Mouse (Mus musculus) granulocyte monocyte progenitor cell, adult 5-6 weeks (primary cell): Measurements from ENCODE around the gene Itgae. TPM values are rescaled to one million over a fixed set of nuclear protein-coding genes. Genes with fewer than 3 reads are reported as not detected.

Experiments
- ATAC-seq: replicated peaks from 2 replicates; pipeline ENCODE4 v1.8.0; 2016; ENCODE audit warnings: mild to moderate bottlenecking, moderate TSS enrichment, inconsistent platforms; ENCODE audit not compliant: poor library complexity, severe bottlenecking
- total RNA-seq, 2 experiments: library from RNA; stranded (forward) in 1 of 2; stranded (reverse) in 1 of 2; fragments of 200-712, 200-1000 nt in 1 of 2; fragments of >200 nt in 1 of 2; fragmentation: Nextera tagmentation in 1 of 2; gene quantifications; 2 replicates each; pipeline ENCODE4 v1.2.3; 2014 to 2017

Itgae gene
- total RNA-seq (2014; fragmentation: Nextera tagmentation) (0.68 TPM in 1 of 2 replicates, not detected in the other), total RNA-seq (2017) (0.77 TPM in 1 of 2 replicates, not detected in the other)

DNA sequence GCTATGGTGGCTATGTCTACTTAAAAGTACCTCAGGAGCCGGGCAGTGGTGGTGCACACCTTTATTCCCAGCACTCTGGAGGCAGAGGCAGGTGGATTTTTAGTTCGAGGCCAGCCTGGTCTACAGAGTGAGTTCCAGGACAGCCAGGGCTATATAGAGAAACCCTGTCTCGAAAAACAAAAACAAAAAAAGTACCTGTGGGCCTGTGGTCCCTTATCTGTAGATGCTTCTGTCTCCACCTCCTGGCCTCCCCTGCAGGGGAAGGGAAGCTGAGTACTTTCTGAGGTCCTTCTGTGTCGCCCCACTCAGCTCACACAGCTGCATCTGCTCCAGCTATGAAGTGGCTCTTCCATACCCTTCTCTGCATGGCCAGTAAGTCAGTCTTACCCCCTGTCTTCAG lies at the start of gene Itgae:
Gene Itgae (plus strand): TSS at position 301 of the 400 bp plus-strand sequence.
- ATAC-seq = no peak

DNA sequence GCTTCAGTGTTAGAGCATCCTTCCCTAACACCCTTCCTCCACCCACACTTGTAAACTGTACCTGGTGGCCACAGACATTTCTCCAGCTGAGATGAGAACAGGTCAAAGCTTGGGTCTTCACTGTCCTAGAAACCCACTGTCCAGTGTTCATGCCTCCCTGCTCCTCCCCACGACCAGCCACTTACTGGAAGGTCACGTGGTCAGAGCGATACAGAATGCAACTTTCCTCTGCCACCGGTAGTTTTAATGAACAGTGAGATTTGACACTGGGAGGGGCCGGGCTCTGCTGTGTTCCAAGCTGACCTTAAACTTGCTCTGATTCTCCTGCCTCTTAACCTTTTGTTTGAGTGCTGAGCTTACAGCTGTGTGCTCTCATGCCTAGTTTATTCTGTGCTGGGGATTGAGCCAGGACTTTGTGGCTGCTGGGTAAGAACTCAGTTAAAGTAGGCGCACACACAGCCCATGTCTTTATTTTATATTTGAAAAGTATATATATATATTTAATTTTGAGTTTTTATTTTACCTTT lies 46.1 kb upstream of the Itgae start:
- ATAC-seq = no peak

DNA sequence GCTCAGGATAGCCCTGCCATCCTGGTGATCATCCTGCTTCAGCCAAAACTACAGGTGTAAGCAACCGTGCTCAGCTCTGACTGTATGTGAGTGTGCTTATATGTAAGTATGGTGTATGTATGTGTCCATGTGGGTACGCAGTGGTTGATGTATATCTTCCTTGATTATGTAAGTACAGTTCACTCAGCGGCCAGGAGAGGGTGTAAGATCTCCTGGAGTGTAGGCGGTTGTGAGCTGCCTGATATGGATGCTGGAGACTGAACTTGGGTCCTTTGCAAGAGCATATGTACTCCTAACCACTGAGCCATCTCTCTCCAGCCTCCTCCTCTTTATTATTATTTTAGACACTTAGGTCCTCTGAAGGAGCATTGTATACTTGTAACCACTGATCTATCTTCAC lies 45.6 kb upstream of the Itgae start:
- ATAC-seq = 0 out of 2 replicates have a peak, but pooled peaks have one; percentile 22

DNA sequence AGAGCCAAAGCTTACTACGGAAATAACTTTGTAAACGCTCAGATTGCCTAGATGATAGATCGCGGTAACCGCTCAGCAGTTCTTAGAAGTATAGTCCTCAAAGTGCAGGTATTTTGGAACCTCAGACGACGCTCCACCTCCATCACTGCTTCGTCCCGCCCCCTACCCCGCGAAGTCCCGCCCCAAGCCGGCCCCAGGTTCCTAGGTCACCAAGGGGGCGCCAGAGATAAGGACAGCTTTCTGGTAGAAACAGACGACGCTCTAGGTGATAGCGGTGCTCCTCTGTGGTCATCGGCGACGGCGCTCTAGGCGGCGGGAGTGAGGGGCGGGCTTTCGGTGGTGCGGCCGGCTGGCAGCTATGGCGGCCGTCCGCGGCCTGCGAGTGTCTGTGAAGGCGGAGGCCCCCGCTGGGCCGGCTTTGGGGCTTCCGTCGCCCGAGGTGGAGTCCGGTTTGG lies 42.8 kb upstream of the Itgae start, which contains the start of gene Ncbp3:
Gene Ncbp3 (plus strand): TSS at position 242 of the 455 bp plus-strand sequence.
- peak; percentile 95 for ATAC-seq

DNA sequence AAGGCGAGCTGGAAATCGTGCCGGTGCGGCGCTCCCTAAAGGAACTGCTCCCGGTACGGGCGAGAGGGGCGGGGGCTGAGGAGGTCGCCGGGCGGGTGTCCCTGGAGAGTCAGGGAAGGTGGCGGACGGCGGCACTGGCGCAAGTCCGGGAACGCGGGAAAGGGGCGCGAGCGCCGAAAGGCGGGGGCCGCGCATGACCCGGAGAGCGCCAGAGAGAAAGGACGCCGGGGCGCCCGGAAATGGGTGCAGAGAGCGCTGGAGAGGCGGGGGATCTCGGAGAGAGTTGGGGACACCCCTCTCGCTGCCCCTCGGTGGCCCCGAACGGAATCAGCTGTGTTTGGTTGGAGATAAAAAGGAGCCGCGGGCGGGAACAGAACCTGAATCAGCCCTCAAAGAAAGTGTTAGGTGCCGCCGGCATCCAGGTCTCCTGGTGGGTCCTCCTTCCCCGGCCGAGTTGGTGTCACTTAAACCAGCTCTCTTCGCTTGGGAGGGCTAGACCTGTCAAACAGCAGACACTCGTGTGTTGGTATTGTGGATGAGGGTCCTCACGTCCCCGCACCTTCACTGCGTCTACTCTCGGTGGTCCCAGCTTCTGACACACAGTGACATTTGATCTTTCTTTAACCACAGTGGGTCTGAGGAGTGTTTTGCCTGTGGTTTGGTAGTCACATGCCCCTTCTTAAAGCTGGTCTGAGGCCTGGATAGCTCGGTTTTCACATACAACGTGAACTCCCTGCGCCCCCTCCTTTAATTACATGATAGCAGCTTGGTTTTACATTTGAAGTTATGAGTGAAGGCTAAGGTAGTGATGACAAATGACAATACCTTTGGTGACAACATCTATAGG lies 42.1 kb upstream of the Itgae start:
- peak; percentile 48 for ATAC-seq

DNA sequence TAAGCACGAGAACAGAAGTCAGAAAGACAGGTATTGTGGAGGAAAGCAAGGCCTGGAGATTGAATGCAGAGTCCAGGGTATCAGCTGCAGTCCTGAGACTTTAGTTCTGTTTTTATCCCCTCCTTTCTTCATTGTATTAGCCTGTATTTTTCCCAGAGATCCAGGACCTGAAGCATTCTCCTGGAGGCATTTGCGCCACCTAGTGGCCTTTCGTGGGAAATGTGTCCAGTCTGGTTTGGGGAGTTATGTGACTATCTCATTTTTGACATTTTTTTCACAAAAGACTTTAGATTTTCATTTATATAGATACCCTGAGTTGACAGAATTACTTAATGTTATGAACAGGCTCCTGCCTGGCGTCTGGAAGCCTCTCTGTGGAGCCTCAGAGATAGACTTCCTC lies 41.0 kb upstream of the Itgae start:
- ATAC-seq = peak; percentile 29; the same call in 1 of the 2 replicates

DNA sequence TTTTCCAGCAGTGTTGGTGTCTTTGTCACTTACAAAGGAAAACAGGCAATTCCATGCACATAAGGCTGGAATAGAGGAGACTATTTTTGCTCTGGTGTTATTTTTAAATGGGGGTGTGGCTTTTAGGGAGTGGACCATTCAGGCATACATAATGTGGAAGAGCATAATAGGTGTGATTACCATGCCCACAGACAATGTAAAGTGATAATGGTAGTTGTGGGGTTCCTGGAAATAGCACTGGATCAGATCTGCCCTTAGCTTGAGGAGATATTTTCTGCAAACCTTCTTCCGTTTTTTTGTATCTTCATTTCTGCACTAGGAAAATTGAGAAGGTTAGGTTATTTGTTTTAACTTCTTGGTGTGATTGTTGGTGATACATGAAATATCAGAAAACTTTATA lies 37.6 kb upstream of the Itgae start:
- ATAC-seq = no peak

DNA sequence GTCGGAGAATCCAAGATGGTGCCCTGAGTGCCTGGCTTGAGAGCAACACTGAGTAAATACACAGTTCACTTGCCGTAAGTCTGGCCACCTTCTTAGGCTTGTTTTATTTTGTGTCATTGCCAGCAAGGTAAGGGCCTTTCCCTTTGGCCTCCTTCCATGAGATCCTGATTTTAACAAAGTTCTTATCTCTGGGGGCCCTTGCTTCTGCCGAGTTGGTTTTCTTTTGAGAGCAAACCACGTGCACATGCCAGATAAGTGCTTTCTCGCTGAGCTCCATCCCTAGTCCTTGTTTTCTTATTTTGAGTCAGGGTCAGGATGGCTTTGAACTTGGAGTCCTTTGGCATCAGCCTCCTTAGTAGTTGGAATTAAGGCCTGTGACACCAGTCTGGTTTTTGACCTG lies 32.7 kb upstream of the Itgae start:
- ATAC-seq = no peak

DNA sequence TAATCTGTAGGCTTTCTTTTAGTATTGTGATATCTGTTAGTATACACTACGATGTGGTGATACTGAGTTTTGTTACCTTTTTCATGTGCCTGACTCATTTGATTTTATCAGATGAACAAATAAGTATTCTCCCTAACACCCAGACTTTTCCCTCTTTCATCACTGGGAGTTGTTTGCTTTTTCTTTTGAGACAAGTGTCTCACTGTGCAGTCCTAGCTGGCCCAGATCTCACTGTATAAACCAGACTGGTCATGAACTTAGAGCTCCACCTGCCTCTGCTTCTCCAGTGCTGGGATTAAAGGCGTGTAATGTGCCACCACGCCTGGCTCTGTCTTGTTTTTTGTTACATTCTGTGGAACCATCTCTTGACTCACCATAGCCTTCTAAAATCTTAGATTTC lies 30.8 kb upstream of the Itgae start:
- ATAC-seq = no peak

DNA sequence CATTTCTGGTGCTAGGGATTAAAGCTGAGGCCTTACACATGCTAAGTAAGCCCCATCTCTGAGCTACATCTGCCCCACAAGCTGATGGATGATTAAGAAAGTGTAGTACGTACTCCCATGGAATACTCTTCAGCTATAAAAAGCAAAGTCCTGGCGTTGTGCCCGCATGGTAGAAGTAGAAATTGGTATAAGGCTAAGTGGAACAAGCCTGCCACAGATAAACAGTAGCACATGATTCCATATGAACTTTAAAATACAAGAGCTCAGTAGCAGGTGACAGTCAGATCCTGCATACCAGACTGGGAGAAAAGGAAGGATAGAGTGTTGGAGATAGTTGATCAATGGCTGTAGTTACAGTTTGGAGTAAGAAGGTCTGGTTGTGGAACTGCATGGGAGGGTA lies 29.0 kb upstream of the Itgae start:
- ATAC-seq = no peak

DNA sequence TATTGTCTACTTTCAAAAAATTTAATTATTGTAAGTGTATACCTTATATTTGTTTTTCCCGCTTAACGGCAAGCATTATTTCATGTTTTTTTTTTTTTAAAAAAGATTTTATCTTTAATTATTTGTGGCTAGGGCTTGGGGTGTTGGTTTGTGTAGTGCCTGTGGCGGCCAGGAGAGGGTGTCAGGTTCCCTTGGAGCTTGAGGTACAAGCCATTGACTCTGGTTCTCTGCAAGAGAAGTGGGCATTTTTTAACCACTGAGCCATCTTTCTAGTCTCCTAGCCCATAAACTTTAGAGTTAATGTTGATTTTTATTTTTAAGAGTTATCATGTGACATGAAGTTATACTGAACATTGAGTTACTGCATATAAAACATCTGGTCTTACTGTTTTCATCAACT lies 18.5 kb upstream of the Itgae start:
- ATAC-seq = peak; percentile 62

DNA sequence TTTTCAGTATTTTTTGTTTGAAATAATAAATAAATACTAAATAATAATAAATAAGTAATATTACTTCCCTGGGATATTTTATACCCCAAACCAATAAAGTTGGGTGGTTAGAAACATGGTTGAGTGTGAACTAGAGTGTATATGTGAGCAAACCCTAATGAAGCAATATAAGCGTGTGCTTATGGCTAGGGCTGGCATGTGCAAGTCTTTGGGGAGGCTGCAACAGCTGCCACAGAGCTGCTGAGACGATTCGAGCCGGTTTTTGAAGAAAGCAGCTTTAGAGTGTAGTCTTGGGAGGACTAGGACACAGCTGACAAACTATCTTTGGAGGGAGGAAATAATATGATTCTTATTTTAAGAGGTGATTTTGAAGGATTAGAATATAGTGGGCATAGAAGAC lies 14.1 kb upstream of the Itgae start:
- no peak for ATAC-seq

DNA sequence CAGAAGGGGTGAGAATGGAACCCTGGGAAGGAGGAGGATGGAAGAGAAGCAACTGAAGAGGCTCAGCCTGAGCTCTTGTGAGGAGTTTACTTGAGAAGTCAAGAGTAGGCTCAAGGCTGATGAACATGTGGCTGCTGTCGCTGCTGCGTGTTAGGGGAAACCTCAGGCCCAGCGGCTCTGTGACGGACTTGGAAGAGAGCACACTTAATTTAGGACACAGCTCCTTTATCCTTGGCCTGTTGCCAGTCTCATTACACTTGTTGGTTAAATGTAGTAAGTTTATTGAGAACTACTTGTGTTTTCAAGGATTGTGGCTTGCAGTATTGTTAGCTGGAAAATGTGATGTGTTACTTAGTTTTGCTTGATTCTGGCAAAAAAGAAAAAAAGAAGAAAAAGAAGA lies 13.7 kb upstream of the Itgae start:
- ATAC-seq = no peak

DNA sequence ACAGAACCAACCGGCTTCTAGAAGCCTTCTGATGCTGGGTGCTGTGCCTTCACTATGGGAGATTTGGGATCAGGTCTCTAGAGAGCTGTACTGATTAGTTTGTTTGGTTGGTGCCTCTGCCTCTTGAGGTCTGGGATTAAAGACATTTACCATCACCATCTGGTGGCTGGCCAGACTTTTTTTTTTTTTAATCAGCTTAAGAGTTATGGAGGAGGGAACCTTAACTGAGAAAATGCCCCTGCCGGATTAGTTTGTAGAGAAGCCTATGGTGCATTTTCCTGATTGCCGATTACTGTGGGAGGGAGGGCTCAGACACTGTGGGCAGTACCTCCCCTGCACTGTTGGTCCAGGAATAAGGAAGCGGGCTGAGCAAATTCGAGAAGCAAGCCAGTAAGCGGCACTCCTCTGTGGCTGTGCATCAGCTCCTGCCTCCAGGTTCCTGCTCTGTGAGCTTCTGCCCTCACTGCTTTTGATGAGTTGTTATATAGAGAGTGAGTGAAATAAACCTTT lies 13.1 kb upstream of the Itgae start:
- no peak for ATAC-seq

DNA sequence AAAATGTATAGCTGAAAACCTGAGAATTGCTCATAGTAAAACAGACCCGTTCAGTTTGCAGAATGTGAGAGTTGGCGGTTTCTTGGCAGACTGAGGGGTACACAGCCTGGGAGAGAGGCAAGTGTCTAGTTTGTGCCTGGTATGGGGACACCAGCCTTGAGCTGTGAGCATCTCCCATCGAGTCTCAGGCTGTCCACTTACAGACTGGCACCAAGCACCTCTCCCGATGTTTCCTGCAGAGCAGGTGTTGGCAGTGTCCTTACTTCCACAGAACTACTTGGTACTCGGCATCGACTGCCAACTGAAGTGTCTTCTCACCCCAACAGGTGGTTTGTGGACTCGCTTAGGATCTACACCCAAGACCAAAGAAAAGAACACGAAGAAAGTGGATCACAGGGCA lies 11.8 kb upstream of the Itgae start:
- no peak for ATAC-seq

DNA sequence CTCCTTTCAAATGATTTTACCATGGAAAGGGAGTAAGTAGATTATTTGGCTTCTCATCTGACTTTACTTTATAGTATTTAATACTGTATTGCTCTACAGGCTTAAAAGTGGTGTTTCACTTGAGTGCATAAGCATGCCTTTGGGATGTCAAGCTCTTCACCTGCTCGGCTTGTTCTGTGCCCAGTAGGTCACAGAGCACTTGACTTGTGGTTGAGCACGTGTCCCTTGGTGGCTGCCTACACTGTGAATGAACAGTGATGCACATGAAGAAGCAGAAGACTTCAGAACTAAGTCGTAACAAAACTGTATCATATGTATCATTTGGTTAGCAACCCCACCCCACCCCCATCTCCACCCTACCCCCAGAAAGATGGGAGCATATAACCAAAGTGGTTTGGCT lies 10.1 kb upstream of the Itgae start:
- ATAC-seq = no peak

DNA sequence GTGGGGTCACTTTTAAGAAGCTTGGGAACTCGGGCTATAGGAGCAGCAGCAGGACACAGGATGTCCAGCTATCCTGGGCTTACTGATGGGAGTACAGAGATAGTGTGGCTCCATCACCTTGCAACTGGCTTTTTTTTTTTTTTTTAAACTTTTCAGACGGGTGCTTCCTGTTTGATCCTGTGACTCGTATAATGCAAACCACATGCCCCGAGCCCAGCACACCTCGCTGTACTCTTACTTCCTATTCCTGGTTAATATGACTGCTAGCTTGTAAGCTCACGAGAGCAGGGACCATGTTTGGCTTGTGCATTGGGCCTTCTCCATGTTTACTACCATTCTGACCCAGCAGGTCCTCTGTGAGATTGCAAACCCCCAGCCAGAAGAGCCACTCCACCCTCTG lies 6.1 kb upstream of the Itgae start:
- peak; percentile 88 for ATAC-seq

DNA sequence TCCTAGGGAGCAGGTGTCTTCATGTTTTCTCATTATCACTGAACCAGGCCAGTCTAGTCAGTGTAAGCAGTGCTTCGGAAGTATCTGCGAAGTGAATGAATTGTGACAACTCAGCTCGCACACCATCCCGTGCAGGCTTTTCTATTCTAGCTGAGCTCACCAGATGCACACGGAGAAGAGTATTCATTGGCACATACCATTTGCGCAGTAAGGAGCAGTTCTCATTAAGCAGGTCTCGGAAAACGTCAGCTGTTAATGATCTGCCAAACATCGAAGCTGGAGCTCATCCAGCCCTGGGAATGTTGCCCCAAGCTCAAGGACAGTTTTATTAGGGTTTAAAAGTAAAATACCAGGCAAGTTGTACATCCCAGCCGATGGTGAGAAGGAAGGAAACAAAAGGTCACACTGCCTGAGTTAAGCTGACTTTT lies 5.6 kb upstream of the Itgae start:
- ATAC-seq = no peak

DNA sequence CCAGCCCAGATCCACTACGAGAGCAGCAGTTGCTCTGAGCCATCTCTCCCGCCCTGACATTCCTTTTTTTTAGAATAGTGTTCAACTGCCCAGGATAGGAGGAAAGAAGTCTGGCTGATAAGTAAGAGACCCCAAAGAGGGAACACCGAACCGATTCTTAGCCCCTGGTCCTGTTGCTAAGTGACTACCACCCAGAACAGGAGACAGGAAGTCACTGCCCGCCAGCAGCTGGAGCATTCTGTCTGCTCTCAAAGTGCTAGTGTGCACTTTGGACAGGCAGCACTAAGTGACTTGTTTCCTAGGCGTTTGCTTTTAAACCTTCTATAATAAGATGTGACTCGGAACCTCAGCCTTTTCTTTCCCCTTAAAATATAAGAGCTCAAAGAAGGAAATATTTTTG lies 5.0 kb upstream of the Itgae start:
- ATAC-seq = 0 out of 2 replicates have a peak, but pooled peaks have one; percentile 24

DNA sequence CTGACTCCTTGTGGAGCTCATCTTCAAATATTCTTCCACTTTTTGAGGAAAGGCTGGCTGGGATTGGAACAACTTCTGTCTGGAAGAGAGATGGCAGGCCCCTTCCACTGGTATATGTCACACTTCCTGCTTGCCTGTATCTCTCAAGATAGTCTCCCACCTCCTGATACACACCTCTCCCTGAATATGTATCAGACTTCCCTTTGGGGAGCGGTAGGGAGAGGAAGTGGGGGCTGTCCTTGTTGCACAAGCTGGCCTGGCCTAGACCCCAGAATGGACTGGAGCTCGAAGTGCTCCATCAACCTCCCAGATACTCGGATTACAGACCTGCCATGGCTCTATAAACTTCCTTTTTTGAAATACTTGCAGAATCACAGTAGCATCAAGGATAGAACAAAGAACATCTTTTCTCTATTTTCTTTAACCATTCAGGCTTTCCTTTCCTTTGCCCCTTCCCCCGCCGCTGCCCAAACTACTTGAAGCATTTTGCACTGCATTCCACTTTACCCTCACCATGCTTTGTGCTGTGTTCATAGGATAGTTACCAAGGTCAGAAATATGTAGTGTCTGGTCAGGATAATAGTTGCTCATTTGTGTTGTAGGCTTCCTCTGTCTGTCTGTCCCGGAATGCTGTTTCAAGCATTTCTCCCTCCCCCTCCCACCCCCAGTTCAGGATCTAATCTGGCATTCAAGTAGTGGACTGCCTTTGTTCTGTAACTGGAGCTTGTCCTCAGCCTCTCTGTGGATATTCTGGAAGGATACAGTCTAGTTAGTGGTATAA lies 2.5 kb upstream of the Itgae start:
- ATAC-seq = peak; percentile 62

DNA sequence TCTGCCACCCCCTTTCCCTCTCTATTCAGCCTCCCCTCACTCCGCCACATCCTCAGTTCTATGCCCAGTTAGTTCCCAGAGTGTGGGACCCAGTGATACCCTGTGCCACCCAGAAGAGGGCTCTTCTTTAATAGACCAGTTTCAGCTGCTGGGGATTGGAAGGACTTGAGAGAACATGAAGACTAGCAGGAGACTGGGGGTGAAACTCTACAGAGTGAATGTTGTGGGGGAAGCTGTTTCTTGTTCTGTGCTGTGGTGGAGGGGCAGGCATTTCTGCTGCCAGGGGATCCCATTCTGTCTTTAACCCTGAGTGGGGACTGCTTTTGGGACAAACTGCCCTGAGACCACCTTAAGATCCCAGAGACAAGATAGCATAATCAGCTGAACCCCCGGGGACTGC lies 443 bp downstream of the Itgae start:
- ATAC-seq = no peak
